Mouse (Mus musculus) megakaryocyte-erythroid progenitor cell, adult 5-6 weeks (primary cell): ENCODE measurements around the gene Tinf2. TPM values are rescaled to one million over a fixed set of nuclear protein-coding genes. Genes with fewer than 3 reads are reported as not detected.

ENCODE experiments used
- ATAC-seq: replicated peaks from 2 replicates; pipeline ENCODE4 v1.8.0; 2016; ENCODE audit warnings: mild to moderate bottlenecking, inconsistent platforms; ENCODE audit not compliant: severe bottlenecking, poor library complexity, low FRiP score, low TSS enrichment
- total RNA-seq, 2 experiments: library from RNA; stranded (forward) in 1 of 2; stranded (reverse) in 1 of 2; fragments of 200-1000, 215-1000 nt in 1 of 2; fragments of >200 nt in 1 of 2; fragmentation: Nextera tagmentation in 1 of 2; gene quantifications; 2 replicates each; pipeline ENCODE4 v1.2.3; 2014 to 2017

Tinf2 gene
- total RNA-seq, 2 experiments from 2014 or later: 24.0 to 59.3 TPM

GRCm38 (mm10) chr14:55709509-55709908 lies 27.9 kb upstream of the Tinf2 start:
- ATAC-seq: no peak

- ATAC-seq: peak; percentile 73
Observed at GRCm38 (mm10) chr14:55707397-55707796, 25.8 kb upstream of the Tinf2 start.

GRCm38 (mm10) chr14:55706051-55706600 lies 24.5 kb upstream of the Tinf2 start:
- 0 out of 2 replicates have a peak, but pooled peaks have one; percentile 28 for ATAC-seq

- no peak for ATAC-seq
Observed at GRCm38 (mm10) chr14:55702761-55703160, 21.1 kb upstream of the Tinf2 start.

GRCm38 (mm10) chr14:55701131-55701530 lies 19.5 kb upstream of the Tinf2 start:
- ATAC-seq: no peak

GRCm38 (mm10) chr14:55697226-55697625 lies 15.6 kb upstream of the Tinf2 start:
- no peak for ATAC-seq

- ATAC-seq: no peak
Observed at GRCm38 (mm10) chr14:55689433-55689832, 7.8 kb upstream of the Tinf2 start.

- ATAC-seq: 0 out of 2 replicates have a peak, but pooled peaks have one; percentile 1
Observed at GRCm38 (mm10) chr14:55682118-55682493, 486 bp upstream of the Tinf2 start.

- no peak for ATAC-seq
Observed at GRCm38 (mm10) chr14:55677615-55678014, 4.0 kb downstream of the Tinf2 start.

- ATAC-seq: no peak
Observed at GRCm38 (mm10) chr14:55672741-55673060, 8.9 kb downstream of the Tinf2 start.

- peak; percentile 99 for ATAC-seq
Observed at GRCm38 (mm10) chr14:55671833-55672740, 9.5 kb downstream of the Tinf2 start, which contains the start of the genes Gmpr2 and Nedd8. TSS of gene Gmpr2 (plus strand) at chr14:55671941. TSS of gene Nedd8 (minus strand) at chr14:55672124.

GRCm38 (mm10) chr14:55671486-55671832 lies 10.2 kb downstream of the Tinf2 start:
- ATAC-seq: peak; percentile 27

- no peak for ATAC-seq
Observed at GRCm38 (mm10) chr14:55660636-55661035, 21.0 kb downstream of the Tinf2 start.

GRCm38 (mm10) chr14:55659960-55660573 lies 21.6 kb downstream of the Tinf2 start, which contains the start of gene Mdp1:
TSS of gene Mdp1 (minus strand) at chr14:55660508.
- ATAC-seq: peak; percentile 99

- ATAC-seq: no peak
Observed at GRCm38 (mm10) chr14:55658011-55658410, 23.6 kb downstream of the Tinf2 start.

GRCm38 (mm10) chr14:55656935-55657334 lies 24.7 kb downstream of the Tinf2 start:
- no peak for ATAC-seq

GRCm38 (mm10) chr14:55651528-55651927 lies 30.1 kb downstream of the Tinf2 start:
- ATAC-seq: no peak

- no peak for ATAC-seq
Observed at GRCm38 (mm10) chr14:55649884-55650283, 31.7 kb downstream of the Tinf2 start, which contains the start of gene Tssk4. TSS of gene Tssk4 (plus strand) at chr14:55650184.

- no peak for ATAC-seq
Observed at GRCm38 (mm10) chr14:55644261-55644888, 37.2 kb downstream of the Tinf2 start.
